Mouse (Mus musculus): ENCODE data around the gene Polrmt.

DNA sequence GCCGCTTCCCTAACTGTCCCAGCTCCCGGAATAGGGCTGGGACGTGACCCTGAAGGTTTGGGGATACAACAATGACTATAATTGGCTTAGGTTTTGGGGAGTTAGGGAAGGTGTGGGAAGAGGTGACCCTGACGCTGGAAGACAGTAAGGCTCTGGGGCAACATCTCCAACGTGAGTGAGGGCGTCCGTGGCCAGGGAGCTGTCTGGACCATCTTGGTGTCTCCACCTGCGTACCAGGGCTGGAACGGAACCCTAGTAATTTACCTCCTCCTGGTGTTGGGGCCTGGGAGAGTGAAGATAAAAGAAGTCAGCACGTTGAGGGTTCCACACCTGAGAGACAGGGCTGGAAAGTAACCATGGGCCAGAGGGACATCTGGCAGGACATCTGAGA lies 41.4 kb downstream of the Polrmt start:
- TF ChIP-seq POLR2A (IDR thresholded peaks at IDR 0.05; ENCODE audit: borderline replicate concordance, extremely low read depth, low read depth, low read length) (no peak), CTCF (IDR thresholded peaks at IDR 0.05; ENCODE audit: insufficient read depth, low read length) (no peak)

All from lung, adult 2 months (tissue).